Mouse (Mus musculus): ENCODE measurements around the gene Grcc10. TPM values are rescaled to one million over a fixed set of nuclear protein-coding genes. Genes with fewer than 3 reads are reported as not detected.

Grcc10 gene
- polyA plus RNA-seq, 1 experiment from 2014 or later = 447 TPM

DNA sequence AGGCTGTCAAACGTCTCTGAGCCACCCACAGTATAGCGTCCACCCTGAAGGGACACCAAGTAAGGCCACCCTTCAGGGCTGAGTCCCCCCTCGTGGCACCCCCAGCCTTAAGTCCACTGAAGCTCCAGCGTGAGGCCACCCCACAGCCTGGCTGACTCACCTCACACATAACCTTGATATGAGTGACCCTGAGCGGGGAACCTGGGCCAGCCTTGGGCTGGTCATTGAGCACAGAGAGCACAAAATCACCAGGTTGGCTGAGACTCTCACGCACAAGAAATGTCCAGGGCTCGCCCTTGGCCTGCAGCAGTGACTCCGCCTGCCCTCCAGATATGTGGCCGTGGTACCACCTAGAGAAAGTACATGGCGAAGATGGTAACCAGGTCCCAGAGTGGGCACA lies 12.6 kb downstream of the Grcc10 start:
- no peak overlapping the region for H3K27ac ChIP-seq (ENCODE audit: low read length)
- 84% methylated on average over 10 of the region's 10 CpGs for WGBS
- H3K27me3 ChIP-seq (ENCODE audit: control insufficient read depth, insufficient read depth, low read length) = no peaks in the 10 kb centered on the region
- H3K4me2 ChIP-seq (ENCODE audit: low read depth, low read length) = no peak overlapping the region
- no peak for ATAC-seq (replicated peaks; ENCODE audit: extremely low read depth, insufficient read depth, low FRiP score)
- H3K9me3 ChIP-seq (replicated peaks; ENCODE audit: control insufficient read depth, low read length) = no peaks in the 10 kb centered on the region
- H3K4me1 ChIP-seq (ENCODE audit: control insufficient read depth, insufficient read depth, low read length) = no peaks in the 10 kb centered on the region
- no peak overlapping the region for H3K4me3 ChIP-seq (ENCODE audit: low read length)
- no peak overlapping the region for H3K9ac ChIP-seq (ENCODE audit: low read length)
- no peaks in the 10 kb centered on the region for H3K36me3 ChIP-seq (ENCODE audit: control insufficient read depth, insufficient read depth)

DNA sequence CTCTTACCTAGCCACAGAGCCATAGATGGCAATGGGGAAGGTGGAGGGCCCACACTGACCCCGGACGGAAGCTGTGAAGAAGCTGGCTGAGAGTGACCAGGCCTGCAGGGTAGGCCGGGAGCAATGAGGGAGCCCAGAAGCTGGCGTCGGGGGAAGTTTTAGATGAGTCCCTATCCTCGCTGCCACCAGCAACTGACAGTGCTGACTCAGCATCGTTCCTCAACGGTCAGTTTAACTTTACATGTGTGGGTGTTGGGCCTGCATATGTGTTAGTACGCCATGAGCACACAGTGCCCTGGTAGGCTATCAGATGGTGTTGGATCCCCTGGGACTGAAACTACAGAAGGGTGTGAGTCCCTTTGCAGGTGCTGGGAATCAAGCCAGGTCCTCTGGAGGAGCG lies 16.7 kb downstream of the Grcc10 start:
- no peaks in the 10 kb centered on the region for H3K9me3 ChIP-seq (replicated peaks; ENCODE audit: control insufficient read depth, low read length)
- H3K4me2 ChIP-seq (ENCODE audit: low read depth, low read length) = no peak overlapping the region
- no peak for ATAC-seq (replicated peaks; ENCODE audit: extremely low read depth, insufficient read depth, low FRiP score)
- peaks cover 2% of the 10 kb centered on the region; the same call in 1 of the 2 replicates for H3K4me1 ChIP-seq (ENCODE audit: control insufficient read depth, insufficient read depth, low read length)
- H3K27me3 ChIP-seq (ENCODE audit: control insufficient read depth, insufficient read depth, low read length) = no peaks in the 10 kb centered on the region
- H3K27ac ChIP-seq (ENCODE audit: low read length) = no peak overlapping the region
- H3K36me3 ChIP-seq (ENCODE audit: control insufficient read depth, insufficient read depth) = no peaks in the 10 kb centered on the region
- WGBS = 88% methylated on average over 10 of the region's 10 CpGs
- no peak overlapping the region for H3K4me3 ChIP-seq (ENCODE audit: low read length)
- H3K9ac ChIP-seq (ENCODE audit: low read length) = no peak overlapping the region

DNA sequence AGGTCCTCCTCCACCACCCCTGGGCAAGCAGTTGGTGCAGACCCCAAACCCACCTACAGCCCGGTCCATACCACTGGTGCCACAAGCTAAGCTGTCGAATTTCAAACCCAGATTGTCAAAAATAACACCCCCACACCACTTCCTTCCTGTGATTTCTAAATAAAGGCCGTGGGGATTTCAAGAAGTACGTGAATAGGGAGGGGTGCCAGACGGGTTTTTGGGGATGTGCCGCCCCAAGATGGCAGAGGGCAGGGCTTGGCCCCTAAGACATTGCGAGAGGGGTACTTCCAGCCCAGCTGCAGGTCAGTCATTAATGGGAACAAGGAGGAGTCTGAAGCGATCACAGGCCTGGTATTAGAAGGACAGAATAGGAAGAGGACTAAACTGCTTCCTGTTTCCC lies 17.6 kb downstream of the Grcc10 start:
- 67% methylated on average over 8 of the region's 8 CpGs for WGBS
- no peak overlapping the region for H3K4me2 ChIP-seq (ENCODE audit: low read depth, low read length)
- H3K9me3 ChIP-seq (replicated peaks; ENCODE audit: control insufficient read depth, low read length) = no peaks in the 10 kb centered on the region
- no peak overlapping the region for H3K9ac ChIP-seq (ENCODE audit: low read length)
- ATAC-seq (replicated peaks; ENCODE audit: extremely low read depth, insufficient read depth, low FRiP score) = no peak
- H3K27me3 ChIP-seq (ENCODE audit: control insufficient read depth, insufficient read depth, low read length) = no peaks in the 10 kb centered on the region
- no peak overlapping the region for H3K27ac ChIP-seq (ENCODE audit: low read length)
- H3K4me1 ChIP-seq (ENCODE audit: control insufficient read depth, insufficient read depth, low read length) = peaks cover 2% of the 10 kb centered on the region; the same call in 1 of the 2 replicates
- H3K4me3 ChIP-seq (ENCODE audit: low read length) = no peak overlapping the region
- no peaks in the 10 kb centered on the region for H3K36me3 ChIP-seq (ENCODE audit: control insufficient read depth, insufficient read depth)

DNA sequence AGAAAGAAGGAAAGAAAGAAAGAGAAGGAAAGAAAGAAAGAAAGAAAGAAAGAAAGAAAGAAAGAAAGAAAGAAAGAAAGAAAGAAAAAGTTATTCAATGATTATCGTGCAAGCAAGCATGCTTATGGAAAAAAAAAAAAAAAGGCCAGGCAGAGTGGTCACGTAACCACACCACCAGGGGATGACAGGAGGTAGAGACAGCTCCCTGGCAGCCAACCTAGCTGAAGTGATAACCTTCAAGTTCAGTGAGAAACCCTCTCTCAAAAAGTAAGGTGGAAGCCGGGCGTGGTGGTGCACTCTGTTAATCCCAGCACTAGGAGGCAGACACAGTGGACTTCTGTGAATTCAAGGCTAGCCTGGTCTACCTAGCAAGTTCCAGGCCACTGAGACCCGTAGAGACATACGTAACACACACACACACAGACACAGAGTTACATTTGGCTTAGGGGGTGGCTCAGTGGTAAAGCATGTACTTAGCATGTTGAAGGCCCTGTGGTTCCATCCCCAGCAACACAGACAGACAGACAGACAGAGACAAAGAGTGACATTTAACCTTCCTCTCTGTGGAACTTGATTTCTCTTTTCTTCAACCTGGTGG lies 18.2 kb downstream of the Grcc10 start:
- Histone ChIP-seq H3K4me2 (ENCODE audit: low read depth, low read length) (no peak overlapping the region), H3K27me3 (ENCODE audit: control insufficient read depth, insufficient read depth, low read length) (no peaks in the 10 kb centered on the region), H3K4me3 (ENCODE audit: low read length) (no peak overlapping the region), H3K9ac (ENCODE audit: low read length) (no peak overlapping the region), H3K36me3 (ENCODE audit: control insufficient read depth, insufficient read depth) (no peaks in the 10 kb centered on the region), H3K4me1 (ENCODE audit: control insufficient read depth, insufficient read depth, low read length) (peaks cover 2% of the 10 kb centered on the region; the same call in 1 of the 2 replicates), H3K9me3 (replicated peaks; ENCODE audit: control insufficient read depth, low read length) (no peaks in the 10 kb centered on the region), H3K27ac (ENCODE audit: low read length) (no peak overlapping the region)
- WGBS = 57% methylated on average over 6 of the region's 6 CpGs
- no peak for ATAC-seq (replicated peaks; ENCODE audit: extremely low read depth, insufficient read depth, low FRiP score)

DNA sequence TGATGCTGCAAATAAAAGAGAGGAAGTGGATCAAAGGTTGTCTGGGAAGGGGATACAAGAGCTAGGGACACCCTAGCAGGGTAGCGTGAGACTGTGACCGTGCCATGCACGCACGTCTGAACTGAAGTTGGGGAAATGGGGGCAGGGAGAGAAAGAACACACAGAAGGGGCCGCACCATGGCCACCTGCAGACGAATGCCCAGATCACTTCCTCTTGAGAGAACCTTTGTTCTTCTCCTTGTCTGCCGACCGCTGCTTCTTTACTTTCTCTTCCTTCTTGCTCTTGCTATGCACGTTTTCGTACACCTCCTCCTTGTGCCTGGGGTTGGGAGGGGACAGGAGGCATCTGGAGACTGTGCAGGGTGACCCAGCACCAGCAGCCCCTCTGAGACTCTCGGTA lies 20.3 kb downstream of the Grcc10 start:
- Histone ChIP-seq H3K9ac (ENCODE audit: low read length) (peak overlapping the region; percentile 14; the same call in 1 of the 2 replicates), H3K27me3 (ENCODE audit: control insufficient read depth, insufficient read depth, low read length) (no peaks in the 10 kb centered on the region), H3K9me3 (replicated peaks; ENCODE audit: control insufficient read depth, low read length) (no peaks in the 10 kb centered on the region), H3K36me3 (ENCODE audit: control insufficient read depth, insufficient read depth) (peaks cover 15% of the 10 kb centered on the region), H3K4me3 (ENCODE audit: low read length) (no peak overlapping the region), H3K27ac (ENCODE audit: low read length) (peak overlapping the region; percentile 38; the same call in 1 of the 2 replicates), H3K4me2 (ENCODE audit: low read depth, low read length) (peak overlapping the region; percentile 5; the same call in 1 of the 2 replicates), H3K4me1 (ENCODE audit: control insufficient read depth, insufficient read depth, low read length) (peaks cover 2% of the 10 kb centered on the region; the same call in 1 of the 2 replicates)
- ATAC-seq (replicated peaks; ENCODE audit: extremely low read depth, insufficient read depth, low FRiP score) = no peak
- WGBS = 62% methylated on average over 11 of the region's 11 CpGs

DNA sequence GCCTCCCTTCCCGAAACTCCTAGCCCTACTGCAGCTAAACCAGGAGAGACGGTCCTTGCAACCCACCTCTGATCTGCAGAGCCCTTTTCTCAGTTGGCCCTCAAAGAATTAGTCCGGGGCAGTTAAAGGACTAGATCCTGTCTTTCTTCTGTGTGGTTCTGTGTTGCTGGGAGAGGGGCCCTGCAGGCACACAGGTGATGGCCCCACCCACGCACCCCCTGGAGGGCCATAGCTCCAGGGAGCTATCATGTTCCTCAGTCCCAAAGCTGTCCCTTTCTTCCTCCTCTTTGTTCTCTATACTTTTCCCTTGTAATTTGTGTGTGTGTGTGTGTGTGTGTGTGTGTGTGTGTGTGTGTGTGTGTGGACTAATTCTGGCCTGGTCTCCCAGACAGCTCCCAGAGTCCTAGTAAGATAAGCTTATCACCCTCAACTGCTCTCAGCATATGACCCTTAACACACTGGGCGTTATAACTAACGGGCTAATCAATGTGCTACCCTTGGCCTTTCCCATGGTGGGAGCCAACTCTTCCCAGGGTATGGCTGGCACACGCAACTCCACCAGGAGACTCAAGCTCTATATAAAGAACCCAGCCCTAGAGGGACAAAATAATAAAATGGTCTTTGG lies 21.7 kb downstream of the Grcc10 start:
- H3K4me2 ChIP-seq (ENCODE audit: low read depth, low read length) = peak overlapping the region; percentile 10; the same call in 1 of the 2 replicates
- H3K9ac ChIP-seq (ENCODE audit: low read length) = peak overlapping the region; percentile 41
- no peak for ATAC-seq (replicated peaks; ENCODE audit: extremely low read depth, insufficient read depth, low FRiP score)
- peak overlapping the region; percentile 32; the same call in 1 of the 2 replicates for H3K27ac ChIP-seq (ENCODE audit: low read length)
- WGBS = 49% methylated on average over 7 of the region's 7 CpGs
- no peaks in the 10 kb centered on the region for H3K27me3 ChIP-seq (ENCODE audit: control insufficient read depth, insufficient read depth, low read length)
- peaks cover 2% of the 10 kb centered on the region; the same call in 1 of the 2 replicates for H3K4me1 ChIP-seq (ENCODE audit: control insufficient read depth, insufficient read depth, low read length)
- no peaks in the 10 kb centered on the region for H3K9me3 ChIP-seq (replicated peaks; ENCODE audit: control insufficient read depth, low read length)
- H3K36me3 ChIP-seq (ENCODE audit: control insufficient read depth, insufficient read depth) = peaks cover 29% of the 10 kb centered on the region
- H3K4me3 ChIP-seq (ENCODE audit: low read length) = peak overlapping the region; percentile 27; the same call in 1 of the 2 replicates

DNA sequence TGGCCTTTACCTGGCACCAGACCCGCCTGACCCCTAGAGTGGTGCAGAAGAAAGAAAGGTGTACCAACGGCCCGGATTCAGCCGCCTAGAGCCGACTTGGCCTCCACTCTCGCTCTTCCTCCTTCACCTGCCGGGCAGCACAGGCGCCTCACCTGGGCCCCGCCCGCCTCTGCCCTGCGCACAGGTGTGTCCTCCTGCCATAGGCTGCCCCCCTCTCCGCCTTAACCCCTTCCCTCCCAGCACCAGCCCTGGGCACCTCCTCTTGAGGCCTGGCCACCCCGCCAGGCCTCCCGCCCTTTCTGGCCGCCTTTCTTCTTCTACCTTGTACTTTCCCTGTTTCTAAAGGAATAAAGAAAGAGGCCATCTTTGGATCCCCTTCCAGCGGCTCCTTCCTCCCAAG lies 22.5 kb downstream of the Grcc10 start:
- WGBS = 75% methylated on average over 14 of the region's 16 CpGs
- Histone ChIP-seq H3K9ac (ENCODE audit: low read length) (peak overlapping the region; percentile 41), H3K4me1 (ENCODE audit: control insufficient read depth, insufficient read depth, low read length) (peaks cover 6% of the 10 kb centered on the region), H3K9me3 (replicated peaks; ENCODE audit: control insufficient read depth, low read length) (no peaks in the 10 kb centered on the region), H3K27me3 (ENCODE audit: control insufficient read depth, insufficient read depth, low read length) (no peaks in the 10 kb centered on the region), H3K4me2 (ENCODE audit: low read depth, low read length) (peak overlapping the region; percentile 10; the same call in 1 of the 2 replicates), H3K36me3 (ENCODE audit: control insufficient read depth, insufficient read depth) (peaks cover 30% of the 10 kb centered on the region), H3K4me3 (ENCODE audit: low read length) (peak overlapping the region; percentile 27; the same call in 1 of the 2 replicates), H3K27ac (ENCODE audit: low read length) (peak overlapping the region; percentile 32; the same call in 1 of the 2 replicates)
- no peak for ATAC-seq (replicated peaks; ENCODE audit: extremely low read depth, insufficient read depth, low FRiP score)

DNA sequence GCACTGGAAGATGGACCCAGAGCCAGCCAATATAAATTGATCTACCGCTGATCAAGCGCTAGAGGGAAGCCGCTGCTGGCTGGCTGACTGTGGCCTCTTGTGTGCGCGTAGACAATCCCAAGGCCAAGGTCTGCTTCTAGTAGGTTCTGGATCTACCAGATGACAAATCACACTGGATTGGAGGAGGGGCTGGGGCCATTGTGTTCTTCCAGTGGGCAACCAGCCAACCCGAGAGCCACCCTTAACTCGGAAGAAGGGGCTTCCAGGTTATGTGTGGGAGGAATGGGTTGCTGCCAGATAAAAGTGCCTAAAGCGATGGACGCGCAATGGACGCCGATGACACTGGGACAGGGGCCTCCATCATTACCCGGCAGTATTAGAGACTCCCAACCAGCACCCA lies 23.2 kb downstream of the Grcc10 start:
- H3K4me3 ChIP-seq (ENCODE audit: low read length) = no peak overlapping the region
- H3K27me3 ChIP-seq (ENCODE audit: control insufficient read depth, insufficient read depth, low read length) = no peaks in the 10 kb centered on the region
- peaks cover 14% of the 10 kb centered on the region for H3K4me1 ChIP-seq (ENCODE audit: control insufficient read depth, insufficient read depth, low read length)
- peaks cover 30% of the 10 kb centered on the region for H3K36me3 ChIP-seq (ENCODE audit: control insufficient read depth, insufficient read depth)
- 67% methylated on average over 13 of the region's 13 CpGs for WGBS
- H3K9ac ChIP-seq (ENCODE audit: low read length) = no peak overlapping the region
- ATAC-seq (replicated peaks; ENCODE audit: extremely low read depth, insufficient read depth, low FRiP score) = no peak
- no peak overlapping the region for H3K27ac ChIP-seq (ENCODE audit: low read length)
- peak overlapping the region; percentile 14; the same call in 1 of the 2 replicates for H3K4me2 ChIP-seq (ENCODE audit: low read depth, low read length)
- H3K9me3 ChIP-seq (replicated peaks; ENCODE audit: control insufficient read depth, low read length) = no peaks in the 10 kb centered on the region

DNA sequence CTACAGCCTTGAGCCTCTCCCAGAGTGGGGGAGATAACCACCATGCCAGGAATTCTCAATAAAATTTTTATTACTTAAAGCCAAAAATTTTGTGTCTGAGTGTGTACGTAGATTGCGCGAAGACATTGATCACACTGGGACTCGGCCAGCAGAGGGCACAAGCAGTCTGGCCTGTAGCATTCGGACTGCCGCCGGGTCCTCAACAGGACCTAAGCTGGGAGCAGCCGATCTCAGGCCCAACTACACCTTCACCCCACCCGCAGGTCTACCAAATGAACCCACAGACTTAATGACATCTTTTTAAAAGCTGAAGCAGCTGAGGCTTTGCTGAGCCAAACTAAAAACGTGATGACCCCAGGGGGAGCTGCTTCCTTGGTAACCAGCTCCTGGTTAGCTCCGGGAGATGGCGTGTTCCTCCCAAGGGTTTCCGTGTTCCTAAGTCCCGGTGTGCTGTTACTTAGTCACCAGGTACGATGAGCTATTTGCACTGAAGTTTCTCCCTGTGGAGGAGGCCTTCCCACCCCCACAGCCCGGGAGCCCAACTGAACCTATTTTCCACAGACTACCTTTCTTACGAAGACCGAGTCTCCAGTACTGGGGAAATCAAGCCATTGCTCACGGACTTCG lies 24.2 kb downstream of the Grcc10 start:
- peaks cover 30% of the 10 kb centered on the region for H3K36me3 ChIP-seq (ENCODE audit: control insufficient read depth, insufficient read depth)
- no peaks in the 10 kb centered on the region for H3K9me3 ChIP-seq (replicated peaks; ENCODE audit: control insufficient read depth, low read length)
- H3K4me2 ChIP-seq (ENCODE audit: low read depth, low read length) = no peak overlapping the region; the same call in 1 of the 2 replicates
- WGBS = 65% methylated on average over 20 of the region's 20 CpGs
- ATAC-seq (replicated peaks; ENCODE audit: extremely low read depth, insufficient read depth, low FRiP score) = no peak
- H3K9ac ChIP-seq (ENCODE audit: low read length) = no peak overlapping the region
- H3K4me1 ChIP-seq (ENCODE audit: control insufficient read depth, insufficient read depth, low read length) = peaks cover 14% of the 10 kb centered on the region
- H3K4me3 ChIP-seq (ENCODE audit: low read length) = no peak overlapping the region
- H3K27ac ChIP-seq (ENCODE audit: low read length) = no peak overlapping the region
- no peaks in the 10 kb centered on the region for H3K27me3 ChIP-seq (ENCODE audit: control insufficient read depth, insufficient read depth, low read length)

All from heart, embryonic 16.5 days (tissue).